16 mouse cellular contexts compared by ENCODE assay signal in the genomic region with DNA sequence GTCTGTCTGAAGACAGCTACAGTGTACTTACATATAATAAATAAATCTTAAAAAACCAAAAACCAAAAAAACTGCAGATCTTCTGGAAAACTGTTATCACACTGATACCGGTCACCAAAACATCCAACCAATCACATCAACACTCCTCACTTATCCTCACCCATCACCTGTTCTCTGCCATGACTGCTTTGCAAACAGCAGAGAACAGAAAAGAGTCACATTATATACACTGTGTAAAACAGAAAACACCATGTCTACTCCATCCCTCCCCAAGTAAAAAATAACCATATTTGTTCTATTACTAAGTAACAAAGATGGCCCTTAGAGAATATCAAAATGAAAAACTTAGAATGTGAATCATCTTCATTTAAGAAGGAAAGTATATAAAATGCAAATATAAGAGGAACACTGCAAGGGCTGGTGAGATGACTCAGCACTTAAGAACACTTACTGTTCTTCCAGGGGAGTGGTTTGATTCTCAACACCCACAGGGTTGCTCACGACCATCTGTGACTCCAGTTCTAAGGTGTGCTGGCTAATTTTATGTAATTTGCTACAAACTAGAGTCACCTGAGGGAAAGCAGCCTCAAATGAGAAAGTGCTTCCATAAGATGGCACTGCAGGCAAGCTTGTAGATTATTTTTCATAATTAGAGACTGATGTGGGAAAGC.
DNase-seq lines count a peak whose midpoint lies in the region.
"Had no signal": no experiment of that assay in that cellular context is flagged by ENCODE, and none has a peak within 500 bp of the region (broad histone marks: within the 10 kb centered on the region; RNA-seq: fewer than 3 reads in every experiment).

No protein-coding gene starts in this region.

- intact Hi-C loops in left cerebral cortex, postnatal 14 days (cut with DNase I), result no loop called here

- peak; percentile 19 to 20 for DNase-seq in layer of hippocampus, adult 8-10 months (ENCODE audit: low spot score in 2 of 2)
- no peak for DNase-seq in layer of hippocampus, postnatal 10 days (ENCODE audit: low spot score in 2 of 2)
- peak; percentile 13 for DNase-seq in A20 (ENCODE audit: low read depth, low spot score)
- DNase-seq in MEL-GATA-1-ER (ENCODE audit: extremely low read depth, low read depth), result peak; percentile 11
- peak; percentile 16 to 30 for DNase-seq in left cerebral cortex, postnatal 14 days (ENCODE audit: low spot score in 2 of 2)
- DNase-seq in cerebellum, postnatal 14 days, result no peak
- no peak for DNase-seq in heart, embryonic 10.5 days (ENCODE audit: low spot score)
- DNase-seq: adrenal gland, postnatal 25 days; cerebellum, adult 11 months; gastrocnemius, postnatal 25 days; kidney, postnatal 25 days; lung, embryonic 14.5 days; retina, postnatal 1 day; thymus, adult 2 months had no signal

- H3K4me3 ChIP-seq in heart, embryonic 10.5 days, result no peak overlapping the region
- H3K4me3 ChIP-seq: forebrain, embryonic 13.5 days; intestine, embryonic 15.5 days had no signal

- H3K36me3 ChIP-seq in heart, embryonic 10.5 days, result peaks cover 27% of the 10 kb centered on the region
- H3K36me3 ChIP-seq: intestine, embryonic 15.5 days had no signal

- no peaks in the 10 kb centered on the region for H3K9me3 ChIP-seq in heart, embryonic 10.5 days
- H3K9me3 ChIP-seq: forebrain, embryonic 13.5 days; intestine, embryonic 15.5 days had no signal

- no peaks in the 10 kb centered on the region for H3K27me3 ChIP-seq in heart, embryonic 10.5 days (ENCODE audit: insufficient read depth, poor library complexity, severe bottlenecking)
- H3K27me3 ChIP-seq: forebrain, embryonic 13.5 days; intestine, embryonic 15.5 days had no signal

- peaks cover 9% of the 10 kb centered on the region for H3K4me1 ChIP-seq in heart, embryonic 10.5 days
- H3K4me1 ChIP-seq: forebrain, embryonic 13.5 days; intestine, embryonic 15.5 days had no signal

- 87% methylated on average over 2 of the region's 2 CpGs for WGBS in heart, embryonic 10.5 days

- H3K27ac ChIP-seq in heart, embryonic 10.5 days, result no peak overlapping the region
- H3K27ac ChIP-seq: forebrain, embryonic 13.5 days; intestine, embryonic 15.5 days had no signal

Comparison
In these comparisons a context has a peak if more than half of its experiments do, and no peak if none do; other contexts are left out.
1. DNase-seq: peak in layer of hippocampus, adult 8-10 months (2 of 2), A20 (single experiment), MEL-GATA-1-ER (single experiment) and left cerebral cortex, postnatal 14 days (2 of 2); none in layer of hippocampus, postnatal 10 days (0 of 2), cerebellum, postnatal 14 days (0 of 2) and heart, embryonic 10.5 days (single experiment).